Mouse (Mus musculus) left cerebral cortex, adult 6 months (tissue): ENCODE measurements around the gene Carm1. TPM values are rescaled to one million over a fixed set of nuclear protein-coding genes. Genes with fewer than 3 reads are reported as not detected.

ENCODE experiments used
- long read RNA-seq, 2 experiments: library from polyadenylated mRNA; unstranded; transcript quantifications; one replicate each; pipeline ENCODE4 v2.0.0; 2019 to 2020
- polyA plus RNA-seq: library from polyadenylated mRNA; unstranded; fragments of <200 nt; fragmentation: Nextera tagmentation; gene quantifications from 2 replicates; pipeline ENCODE4 v1.2.3, GENCODE M21; 2021

Carm1 gene
- 7.5 and 8.3 TPM in 2 replicates for polyA plus RNA-seq
- long read RNA-seq, experiment 1, transcript Carm1-201 (16 exons, 3,220 nt) = major isoform, 15 of 51 reads
- long read RNA-seq, experiment 1, partial matches to known transcripts = 23 of 51 reads
- long read RNA-seq, experiment 1, other reads (novel, unspliced or antisense) = 11 of 51 reads
- long read RNA-seq, experiment 2, partial matches to known transcripts = 2 of 15 reads
- long read RNA-seq, experiment 2, other reads (novel, unspliced or antisense) = 13 of 15 reads

GRCm38 (mm10) chr9:21546789-21547074, at the start of gene Carm1:
TSS of gene Carm1 (plus strand) at chr9:21546894.

GRCm38 (mm10) chr9:21509772-21510688, 36.7 kb upstream of the Carm1 start, which contains the start of gene Tmed1:
TSS of gene Tmed1 (minus strand) at chr9:21510252.

GRCm38 (mm10) chr9:21525937-21526633, 20.6 kb upstream of the Carm1 start, which contains the start of gene AB124611:
TSS of gene AB124611 (plus strand) at chr9:21526176.

GRCm38 (mm10) chr9:21592703-21593121, 46.0 kb downstream of the Carm1 start, which contains the start of the genes Timm29 and Yipf2:
TSS of gene Timm29 (plus strand) at chr9:21592722.
TSS of gene Yipf2 (minus strand) at chr9:21592828.

GRCm38 (mm10) chr9:21615617-21616231, 69.0 kb downstream of the Carm1 start, which contains the start of gene Smarca4:
TSS of gene Smarca4 (plus strand) at chr9:21616169.

Other genes starting within 250 kb of the Carm1 start
- gene Ap1m2, start 234.6 kb upstream of the Carm1 start, polyA plus RNA-seq = 1.2 and 1.5 TPM in 2 replicates
- gene Slc44a2, start 226.2 kb upstream of the Carm1 start, polyA plus RNA-seq = 15.7 and 18.2 TPM in 2 replicates
- 102 and 148 TPM in 2 replicates for gene Ilf3, start 179.0 kb upstream of the Carm1 start, polyA plus RNA-seq
- gene Qtrt1, start 135.1 kb upstream of the Carm1 start, polyA plus RNA-seq = 17.3 and 20.9 TPM in 2 replicates
- gene Dnm2, start 122.0 kb upstream of the Carm1 start, polyA plus RNA-seq = 19.6 and 22.0 TPM in 2 replicates
- gene Tmed1, start 36.6 kb upstream of the Carm1 start, polyA plus RNA-seq = 32.1 and 32.7 TPM in 2 replicates
- 0.40 and 0.46 TPM in 2 replicates for gene AB124611, start 20.7 kb upstream of the Carm1 start, polyA plus RNA-seq
- 24.4 and 31.1 TPM in 2 replicates for gene Timm29, start 45.8 kb downstream of the Carm1 start, polyA plus RNA-seq
- 15.4 and 21.2 TPM in 2 replicates for gene Yipf2, start 45.9 kb downstream of the Carm1 start, polyA plus RNA-seq
- gene Smarca4, start 69.3 kb downstream of the Carm1 start, polyA plus RNA-seq = 26.0 and 26.4 TPM in 2 replicates
- gene Ldlr, start 176.6 kb downstream of the Carm1 start, polyA plus RNA-seq = 4.4 and 5.9 TPM in 2 replicates
- 4.0 and 4.3 TPM in 2 replicates for gene Spc24, start 213.4 kb downstream of the Carm1 start, polyA plus RNA-seq